Mouse (Mus musculus) liver, embryonic 11.5 days (tissue): ENCODE results near the gene Rtbdn. TPM values are rescaled to one million over a fixed set of nuclear protein-coding genes. Genes with fewer than 3 reads are reported as not detected.

ENCODE experiments used
- ATAC-seq: fragments of 200-750 bp; cut with Nextera tagmentation; replicated peaks from 2 replicates; pipeline ENCODE4 v1.8.0; 2017; ENCODE audit warnings: moderate number of reproducible peaks, mild to moderate bottlenecking, moderate TSS enrichment, moderate library complexity; ENCODE audit not compliant: low FRiP score
- DNase-seq: peaks from one replicate; pipeline ENCODE4 v3.0.0-alpha.2; 2017; ENCODE audit warnings: low spot score
- H3K27ac ChIP-seq: fragments of 300-500 bp; sonication (generic); 2 replicates; pipeline ENCODE4 v1.5.1; 2014; ENCODE audit warnings: mild to moderate bottlenecking, low read depth, low read length, control low read depth
- H3K27me3 ChIP-seq: fragments of 300-500 bp; sonication (generic); replicated peaks from 2 replicates; pipeline ENCODE4 v1.6.1; 2014; ENCODE audit warnings: low read length, mixed read lengths; ENCODE audit not compliant: control insufficient read depth, insufficient read depth
- H3K36me3 ChIP-seq: fragments of 300-500 bp; sonication (generic); 2 replicates; pipeline ENCODE4 v1.6.1; 2014; ENCODE audit warnings: mild to moderate bottlenecking, low read length, moderate library complexity, mixed read lengths; ENCODE audit not compliant: control insufficient read depth, insufficient read depth
- H3K4me1 ChIP-seq: fragments of 300-500 bp; sonication (generic); replicated peaks from 2 replicates; pipeline ENCODE4 v1.6.1; 2014; ENCODE audit warnings: low read length, mixed read lengths; ENCODE audit not compliant: control insufficient read depth, insufficient read depth
- H3K4me2 ChIP-seq: fragments of 300-500 bp; sonication (generic); 2 replicates; pipeline ENCODE4 v1.6.1; 2014; ENCODE audit warnings: mild to moderate bottlenecking, control low read depth, moderate library complexity
- H3K4me3 ChIP-seq: fragments of 300-500 bp; sonication (generic); 2 replicates; pipeline ENCODE4 v1.5.1; 2014; ENCODE audit warnings: low read depth, low read length, control low read depth
- H3K9ac ChIP-seq: fragments of 300-500 bp; sonication (generic); 2 replicates; pipeline ENCODE4 v1.6.1; 2014; ENCODE audit warnings: low read depth, low read length, control low read depth
- H3K9me3 ChIP-seq: fragments of 300-500 bp; sonication (generic); 2 replicates; pipeline ENCODE4 v1.6.1; 2016; ENCODE audit warnings: low read length, inconsistent platforms, mixed read lengths; ENCODE audit not compliant: control insufficient read depth
- WGBS: fragments of 180-500 bp; shearing (Covaris S2); extraction: QIAGEN DNeasy Blood & Tissue Kit; methylation state at CpG from one replicate; pipeline ENCODE4 v1.1.7; 2014; 5-methylcytosine and 5-hydroxymethylcytosine counted together
- microRNA-seq: library from miRNA; unstranded; fragments of <30 nt; microRNA quantifications from one replicate; pipeline ENCODE4, GENCODE M21; 2017; ENCODE audit warnings: borderline number of aligned reads
- polyA plus RNA-seq: library from polyadenylated mRNA; unstranded; fragments of >200 nt; fragmentation: Nextera tagmentation; extraction: Ambion mirVana; gene quantifications from 2 replicates; pipeline ENCODE4 v1.2.1, GENCODE M21; 2014

Gene Rtbdn
- polyA plus RNA-seq, 1 experiment from 2014 or later: 0.22 TPM

DNA sequence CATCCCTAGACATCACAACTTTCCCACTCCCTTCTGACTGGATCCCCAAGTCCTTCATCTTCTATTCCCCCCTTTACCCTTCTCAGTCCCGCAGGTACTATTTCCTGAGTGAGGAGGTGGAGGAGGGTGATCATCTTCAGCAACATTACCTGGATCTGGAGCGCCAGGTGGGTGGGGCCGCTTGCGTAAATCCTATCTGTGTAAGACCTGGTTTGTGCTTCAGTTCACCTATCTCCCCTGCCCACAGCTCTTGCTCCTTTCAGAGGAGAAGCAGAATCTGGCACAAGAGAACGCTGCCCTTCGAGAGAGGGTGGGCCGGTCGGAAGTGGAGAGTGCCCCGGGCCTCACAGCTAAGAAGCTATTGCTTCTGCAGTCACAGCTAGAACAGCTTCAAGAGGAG lies 47.6 kb downstream of the Rtbdn start:
- Histone ChIP-seq H3K4me3 (no peak overlapping the region), H3K4me1 (peaks cover 9% of the 10 kb centered on the region), H3K27ac (no peak overlapping the region), H3K9ac (no peak overlapping the region), H3K4me2 (no peak overlapping the region), H3K9me3 (no peaks in the 10 kb centered on the region), H3K36me3 (no peaks in the 10 kb centered on the region), H3K27me3 (0 out of 2 replicates have a peak, but pooled peaks cover 3% of the 10 kb centered on the region)
- ATAC-seq (no peak), DNase-seq (no peak)
- WGBS: 87% methylated on average over 9 of the region's 9 CpGs

DNA sequence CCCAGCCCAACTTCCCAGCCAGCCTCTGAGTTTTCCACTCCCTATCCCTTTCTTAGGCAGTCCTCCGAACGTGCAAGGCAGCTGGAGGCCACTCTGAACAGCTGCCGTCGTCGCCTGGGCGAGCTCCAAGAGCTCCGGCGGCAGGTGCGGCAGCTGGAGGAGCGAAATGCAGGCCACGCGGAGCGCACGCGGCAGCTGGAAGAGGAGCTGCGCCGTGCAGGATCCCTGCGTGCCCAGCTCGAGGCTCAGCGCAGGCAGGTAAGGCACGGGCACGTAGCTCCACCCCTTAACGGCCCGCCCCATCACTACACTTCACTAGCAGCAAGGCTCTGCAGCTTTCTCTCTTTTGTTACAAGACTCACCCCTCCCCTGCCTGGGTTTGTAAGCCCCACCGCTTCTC lies 48.9 kb downstream of the Rtbdn start:
- Histone ChIP-seq H3K36me3 (no peaks in the 10 kb centered on the region), H3K4me2 (no peak overlapping the region), H3K9me3 (no peaks in the 10 kb centered on the region), H3K27me3 (0 out of 2 replicates have a peak, but pooled peaks cover 3% of the 10 kb centered on the region), H3K9ac (no peak overlapping the region), H3K4me1 (peaks cover 5% of the 10 kb centered on the region; the same call in 1 of the 2 replicates), H3K4me3 (no peak overlapping the region), H3K27ac (no peak overlapping the region)
- DNase-seq (no peak), ATAC-seq (no peak)
- whole genome bisulfite sequencing: 40% methylated on average over 25 of the region's 25 CpGs

DNA sequence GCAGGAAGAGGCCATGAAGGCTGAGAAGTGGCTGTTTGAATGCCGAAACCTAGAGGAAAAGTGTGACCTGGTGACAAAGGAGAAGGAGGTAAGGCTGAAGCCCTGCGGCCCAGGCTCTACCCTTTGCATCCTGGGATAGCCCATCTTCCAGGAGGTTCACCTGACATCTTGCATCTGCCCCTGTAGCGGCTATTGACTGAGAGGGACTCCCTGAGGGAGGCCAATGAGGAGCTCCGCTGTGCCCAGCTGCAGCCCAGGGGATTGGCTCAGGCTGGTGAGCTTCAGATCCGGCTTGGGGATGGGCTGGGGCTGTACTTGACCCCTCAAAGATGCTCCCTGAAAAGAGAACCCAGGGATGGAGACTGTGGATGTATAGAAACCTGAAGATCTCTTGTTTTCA lies 50.2 kb downstream of the Rtbdn start:
- no peak for ATAC-seq
- Histone ChIP-seq H3K27ac (no peak overlapping the region), H3K36me3 (no peaks in the 10 kb centered on the region), H3K4me1 (peaks cover 3% of the 10 kb centered on the region; the same call in 1 of the 2 replicates), H3K9me3 (no peaks in the 10 kb centered on the region), H3K27me3 (0 out of 2 replicates have a peak, but pooled peaks cover 3% of the 10 kb centered on the region), H3K4me3 (no peak overlapping the region), H3K4me2 (no peak overlapping the region), H3K9ac (no peak overlapping the region)
- DNase-seq: no peak
- 87% methylated on average over 5 of the region's 5 CpGs for WGBS

DNA sequence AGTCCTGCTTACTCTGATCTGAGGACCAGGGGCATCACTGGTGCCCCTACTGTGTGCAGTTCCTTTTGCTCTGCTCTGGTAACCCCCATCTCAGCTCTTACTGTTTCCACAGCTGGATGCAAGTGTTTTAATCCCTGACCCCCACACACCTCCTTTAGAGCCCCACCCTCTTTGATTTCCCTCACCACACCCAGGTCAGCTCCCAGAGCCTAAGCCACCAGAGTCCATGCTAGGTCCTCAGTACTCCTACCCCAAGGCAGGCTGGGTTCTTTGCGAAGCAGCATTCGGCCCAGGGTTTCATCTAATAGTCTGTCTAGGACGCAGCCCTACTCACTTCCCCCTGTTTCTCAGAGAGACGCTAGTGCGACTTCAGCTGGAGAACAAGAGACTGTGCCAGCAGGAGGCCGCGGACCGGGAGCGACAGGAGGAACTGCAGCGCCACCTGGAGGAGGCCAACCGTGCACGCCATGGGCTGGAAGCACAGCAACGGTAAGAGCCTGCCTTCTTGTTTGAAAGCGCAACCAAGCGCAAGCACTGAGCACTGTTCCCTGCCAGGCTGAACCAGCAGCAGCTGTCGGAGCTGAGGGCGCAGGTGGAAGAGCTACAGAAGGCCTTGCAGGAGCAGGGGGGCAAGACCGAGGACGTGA lies 51.0 kb downstream of the Rtbdn start:
- Histone ChIP-seq H3K27ac (no peak overlapping the region), H3K4me2 (peak overlapping the region; percentile 18), H3K9me3 (no peaks in the 10 kb centered on the region), H3K9ac (no peak overlapping the region), H3K27me3 (0 out of 2 replicates have a peak, but pooled peaks cover 3% of the 10 kb centered on the region), H3K4me1 (peaks cover 3% of the 10 kb centered on the region; the same call in 1 of the 2 replicates), H3K4me3 (no peak overlapping the region), H3K36me3 (no peaks in the 10 kb centered on the region)
- DNase-seq (peak; percentile 86), ATAC-seq (peak; percentile 78)
- 8% methylated on average over 19 of the region's 19 CpGs for WGBS

Small RNA genes within 50 kb of the gene (microRNA-seq; reads per million reads assigned to microRNA genes)
- gene Gm24197: not detected

Other genes with a start within 250 kb of the Rtbdn start
- 67.9 and 68.6 TPM in 2 replicates for gene Lyl1, start 245.5 kb upstream of the Rtbdn start, polyA plus RNA-seq
- gene G430095P16Rik, start 224.0 kb upstream of the Rtbdn start, polyA plus RNA-seq: 11.8 and 12.3 TPM in 2 replicates
- gene Nfix, start 146.6 kb upstream of the Rtbdn start, polyA plus RNA-seq: 5.0 and 7.1 TPM in 2 replicates
- gene Dand5, start 124.2 kb upstream of the Rtbdn start, polyA plus RNA-seq: 4.5 and 4.9 TPM in 2 replicates
- gene Gadd45gip1, start 115.5 kb upstream of the Rtbdn start, polyA plus RNA-seq: 87.8 and 90.6 TPM in 2 replicates
- gene Rad23a, start 106.3 kb upstream of the Rtbdn start, polyA plus RNA-seq: 188 and 191 TPM in 2 replicates
- 860 and 893 TPM in 2 replicates for gene Calr, start 100.1 kb upstream of the Rtbdn start, polyA plus RNA-seq
- gene Farsa, start 90.0 kb upstream of the Rtbdn start, polyA plus RNA-seq: 130 TPM in 2 replicates
- 144 and 160 TPM in 2 replicates for gene Syce2, start 74.9 kb upstream of the Rtbdn start, polyA plus RNA-seq
- 53.5 and 56.7 TPM in 2 replicates for gene Gcdh, start 53.1 kb upstream of the Rtbdn start, polyA plus RNA-seq
- 458 and 504 TPM in 2 replicates for gene Klf1, start 45.1 kb upstream of the Rtbdn start, polyA plus RNA-seq
- gene Dnase2a, start 38.4 kb upstream of the Rtbdn start, polyA plus RNA-seq: 11.5 and 12.7 TPM in 2 replicates
- gene Mast1, start 9.6 kb upstream of the Rtbdn start, polyA plus RNA-seq: 0.14 and 0.29 TPM in 2 replicates
- not detected in 2 replicates for gene Gm49661, start 22.4 kb downstream of the Rtbdn start, polyA plus RNA-seq
- gene Prdx2, start 22.6 kb downstream of the Rtbdn start, polyA plus RNA-seq: 1,398 and 1,409 TPM in 2 replicates
- 195 and 197 TPM in 2 replicates for gene Rnaseh2a, start 22.8 kb downstream of the Rtbdn start, polyA plus RNA-seq
- gene Junb, start 31.7 kb downstream of the Rtbdn start, polyA plus RNA-seq: 21.1 and 23.2 TPM in 2 replicates
- gene Hook2, start 43.6 kb downstream of the Rtbdn start, polyA plus RNA-seq: 15.5 and 16.7 TPM in 2 replicates
- 0.13 TPM in 1 of 2 replicates, not detected in the other for gene Best2, start 67.5 kb downstream of the Rtbdn start, polyA plus RNA-seq
- gene Asna1, start 78.3 kb downstream of the Rtbdn start, polyA plus RNA-seq: 100 and 103 TPM in 2 replicates
- 126 and 138 TPM in 2 replicates for gene Trir, start 79.8 kb downstream of the Rtbdn start, polyA plus RNA-seq
- 17.7 and 19.3 TPM in 2 replicates for gene Tnpo2, start 89.9 kb downstream of the Rtbdn start, polyA plus RNA-seq
- gene Fbxw9, start 113.1 kb downstream of the Rtbdn start, polyA plus RNA-seq: 15.5 and 17.4 TPM in 2 replicates
- gene Gm5741, start 121.0 kb downstream of the Rtbdn start, polyA plus RNA-seq: not detected in 2 replicates
- gene Dhps, start 124.8 kb downstream of the Rtbdn start, polyA plus RNA-seq: 72.5 and 73.8 TPM in 2 replicates
- gene Wdr83os, start 133.7 kb downstream of the Rtbdn start, polyA plus RNA-seq: 103 and 105 TPM in 2 replicates
- 46.4 and 50.4 TPM in 2 replicates for gene Wdr83, start 134.3 kb downstream of the Rtbdn start, polyA plus RNA-seq
- gene Man2b1, start 136.3 kb downstream of the Rtbdn start, polyA plus RNA-seq: 38.6 and 40.3 TPM in 2 replicates
- gene Zfp791, start 176.1 kb downstream of the Rtbdn start, polyA plus RNA-seq: 0.71 and 1.1 TPM in 2 replicates
- not detected in 2 replicates for gene Cks1brt, start 204.9 kb downstream of the Rtbdn start, polyA plus RNA-seq